Mouse (Mus musculus): Measurements from ENCODE around the gene Tap2. TPM values are rescaled to one million over a fixed set of nuclear protein-coding genes. Genes with fewer than 3 reads are reported as not detected.
"Not testable (repeated sequence)": the region's sequence is repeated elsewhere in the genome, so short reads cannot be mapped to it uniquely, and the experiment has no call there.

The Tap2 gene
- polyA plus RNA-seq, 1 experiment from 2014 or later = 0.51 TPM

GRCm38 (mm10) chr17:34208421-34208820, 5.1 kb downstream of the Tap2 start:
- WGBS = 19% methylated on average over 10 of the region's 10 CpGs
- Histone ChIP-seq H3K36me3 (no peaks in the 10 kb centered on the region), H3K27ac (no peak overlapping the region), H3K9me3 (no peaks in the 10 kb centered on the region), H3K4me3 (no peak overlapping the region), H3K27me3 (ENCODE audit: insufficient read depth, poor library complexity, severe bottlenecking) (peaks cover 91% of the 10 kb centered on the region), H3K4me1 (peaks cover 19% of the 10 kb centered on the region)
- no peak for DNase-seq (ENCODE audit: low spot score)

GRCm38 (mm10) chr17:34209680-34210079, 6.4 kb downstream of the Tap2 start:
- H3K27me3 ChIP-seq (ENCODE audit: insufficient read depth, poor library complexity, severe bottlenecking) = peaks cover 93% of the 10 kb centered on the region
- 45% methylated on average over 3 of the region's 3 CpGs for WGBS
- H3K4me1 ChIP-seq = peaks cover 16% of the 10 kb centered on the region
- H3K36me3 ChIP-seq = no peaks in the 10 kb centered on the region
- H3K27ac ChIP-seq = no peak overlapping the region
- H3K4me3 ChIP-seq = no peak overlapping the region
- no peaks in the 10 kb centered on the region for H3K9me3 ChIP-seq
- no peak for DNase-seq (ENCODE audit: low spot score)

- 62% methylated on average over 3 of the region's 3 CpGs for WGBS
- no peak for DNase-seq (ENCODE audit: low spot score)
- no peaks in the 10 kb centered on the region for H3K9me3 ChIP-seq
- no peaks in the 10 kb centered on the region for H3K36me3 ChIP-seq
- peaks cover 7% of the 10 kb centered on the region; the same call in 1 of the 2 replicates for H3K4me1 ChIP-seq
- H3K27ac ChIP-seq = no peak overlapping the region
- H3K4me3 ChIP-seq = no peak overlapping the region
- peaks cover 93% of the 10 kb centered on the region for H3K27me3 ChIP-seq (ENCODE audit: insufficient read depth, poor library complexity, severe bottlenecking)
Observed at GRCm38 (mm10) chr17:34210599-34210998, 7.3 kb downstream of the Tap2 start.

GRCm38 (mm10) chr17:34211746-34212365, 8.5 kb downstream of the Tap2 start:
- Histone ChIP-seq H3K27me3 (ENCODE audit: insufficient read depth, poor library complexity, severe bottlenecking) (peaks cover 84% of the 10 kb centered on the region), H3K4me3 (no peak overlapping the region), H3K36me3 (no peaks in the 10 kb centered on the region), H3K27ac (no peak overlapping the region), H3K4me1 (0 out of 2 replicates have a peak, but pooled peaks cover 6% of the 10 kb centered on the region), H3K9me3 (no peaks in the 10 kb centered on the region)
- WGBS = 24% methylated on average over 23 of the region's 23 CpGs
- DNase-seq (ENCODE audit: low spot score) = no peak

- H3K27me3 ChIP-seq (ENCODE audit: insufficient read depth, poor library complexity, severe bottlenecking) = peaks cover 68% of the 10 kb centered on the region
- no peaks in the 10 kb centered on the region for H3K36me3 ChIP-seq
- 0 out of 2 replicates have a peak, but pooled peaks cover 6% of the 10 kb centered on the region for H3K4me1 ChIP-seq
- no peak for DNase-seq (ENCODE audit: low spot score)
- H3K27ac ChIP-seq = no peak overlapping the region
- H3K9me3 ChIP-seq = peaks cover 1% of the 10 kb centered on the region; the same call in 1 of the 2 replicates
- WGBS = 54% methylated on average over 21 of the region's 21 CpGs
- no peak overlapping the region for H3K4me3 ChIP-seq
Observed at GRCm38 (mm10) chr17:34213936-34214335, 10.6 kb downstream of the Tap2 start.

- H3K9me3 ChIP-seq = peaks cover 4% of the 10 kb centered on the region; the same call in 1 of the 2 replicates
Observed at GRCm38 (mm10) chr17:34215176-34215575, 11.8 kb downstream of the Tap2 start.

GRCm38 (mm10) chr17:34217216-34217928, 14.0 kb downstream of the Tap2 start:
- no peak overlapping the region for H3K4me3 ChIP-seq
- no peaks in the 10 kb centered on the region for H3K4me1 ChIP-seq
- no peaks in the 10 kb centered on the region for H3K36me3 ChIP-seq
- WGBS = 83% methylated on average over 8 of the region's 8 CpGs
- H3K27ac ChIP-seq = no peak overlapping the region
- H3K9me3 ChIP-seq = peaks cover 4% of the 10 kb centered on the region; the same call in 1 of the 2 replicates
- H3K27me3 ChIP-seq (ENCODE audit: insufficient read depth, poor library complexity, severe bottlenecking) = peaks cover 36% of the 10 kb centered on the region
- DNase-seq (ENCODE audit: low spot score) = no peak

More at GRCm38 (mm10) chr17:34215176-34215575, 11.8 kb downstream of the Tap2 start:
- H3K4me3 ChIP-seq = no peak overlapping the region
- peaks cover 58% of the 10 kb centered on the region for H3K27me3 ChIP-seq (ENCODE audit: insufficient read depth, poor library complexity, severe bottlenecking)
- WGBS = 83% methylated on average over 12 of the region's 12 CpGs
- no peak for DNase-seq (ENCODE audit: low spot score)
- no peaks in the 10 kb centered on the region for H3K36me3 ChIP-seq
- H3K4me1 ChIP-seq = 0 out of 2 replicates have a peak, but pooled peaks cover 6% of the 10 kb centered on the region
- no peak overlapping the region for H3K27ac ChIP-seq

GRCm38 (mm10) chr17:34217986-34218385, 14.7 kb downstream of the Tap2 start:
- Histone ChIP-seq H3K27ac (no peak overlapping the region), H3K9me3 (peaks cover 4% of the 10 kb centered on the region; the same call in 1 of the 2 replicates), H3K4me1 (no peaks in the 10 kb centered on the region), H3K27me3 (ENCODE audit: insufficient read depth, poor library complexity, severe bottlenecking) (peaks cover 30% of the 10 kb centered on the region), H3K4me3 (no peak overlapping the region), H3K36me3 (no peaks in the 10 kb centered on the region)
- DNase-seq (ENCODE audit: low spot score) = no peak
- 88% methylated on average over 5 of the region's 5 CpGs for WGBS

GRCm38 (mm10) chr17:34218675-34219074, 15.3 kb downstream of the Tap2 start:
- Histone ChIP-seq H3K4me3 (no peak overlapping the region), H3K9me3 (peaks cover 4% of the 10 kb centered on the region; the same call in 1 of the 2 replicates), H3K4me1 (no peaks in the 10 kb centered on the region), H3K36me3 (no peaks in the 10 kb centered on the region), H3K27ac (no peak overlapping the region), H3K27me3 (ENCODE audit: insufficient read depth, poor library complexity, severe bottlenecking) (peaks cover 23% of the 10 kb centered on the region)
- WGBS = 89% methylated on average over 11 of the region's 11 CpGs
- DNase-seq (ENCODE audit: low spot score) = no peak

GRCm38 (mm10) chr17:34219096-34219495, 15.8 kb downstream of the Tap2 start:
- H3K4me1 ChIP-seq; H3K4me3 ChIP-seq; H3K9me3 ChIP-seq; H3K27ac ChIP-seq; DNase-seq (ENCODE audit: low spot score); H3K36me3 ChIP-seq: not testable (repeated sequence)
- peaks cover 19% of the 10 kb centered on the region for H3K27me3 ChIP-seq (ENCODE audit: insufficient read depth, poor library complexity, severe bottlenecking)
- 87% methylated on average over 9 of the region's 11 CpGs for WGBS

GRCm38 (mm10) chr17:34219801-34220200, 16.5 kb downstream of the Tap2 start:
- H3K4me3 ChIP-seq; H3K27ac ChIP-seq; H3K36me3 ChIP-seq; H3K9me3 ChIP-seq; H3K4me1 ChIP-seq; DNase-seq (ENCODE audit: low spot score): not testable (repeated sequence)
- H3K27me3 ChIP-seq (ENCODE audit: insufficient read depth, poor library complexity, severe bottlenecking) = peaks cover 12% of the 10 kb centered on the region
- WGBS = 91% methylated on average over 5 of the region's 7 CpGs

- DNase-seq (ENCODE audit: low spot score); H3K27ac ChIP-seq; H3K36me3 ChIP-seq; H3K9me3 ChIP-seq; H3K27me3 ChIP-seq (ENCODE audit: insufficient read depth, poor library complexity, severe bottlenecking); H3K4me3 ChIP-seq; H3K4me1 ChIP-seq: not testable (repeated sequence)
- 93% methylated on average over 10 of the region's 16 CpGs for WGBS
Observed at GRCm38 (mm10) chr17:34220401-34220800, 17.1 kb downstream of the Tap2 start.

- 86% methylated on average over 3 of the region's 3 CpGs for WGBS
- no peak for DNase-seq (ENCODE audit: low spot score)
Observed at GRCm38 (mm10) chr17:34224816-34225215, 21.5 kb downstream of the Tap2 start.

More at GRCm38 (mm10) chr17:34224816-34225215, 21.5 kb downstream of the Tap2 start:
- no peaks in the 10 kb centered on the region for H3K27me3 ChIP-seq (ENCODE audit: insufficient read depth, poor library complexity, severe bottlenecking)
- peaks cover 8% of the 10 kb centered on the region; the same call in 1 of the 2 replicates for H3K9me3 ChIP-seq
- no peak overlapping the region for H3K27ac ChIP-seq
- H3K4me1 ChIP-seq = no peaks in the 10 kb centered on the region
- H3K4me3 ChIP-seq = no peak overlapping the region
- no peaks in the 10 kb centered on the region for H3K36me3 ChIP-seq

Data from heart, embryonic 10.5 days (tissue).